Mouse (Mus musculus) mesoderm, embryonic 11.5 days (tissue): ENCODE results near the gene Ugt1a1.
"Not testable (repeated sequence)": the region's sequence is repeated elsewhere in the genome, so short reads cannot be mapped to it uniquely, and the experiment has no call there.

Source experiments
- DNase-seq: peaks from one replicate; pipeline ENCODE4 v3.0.0-alpha.2; 2012; ENCODE audit warnings: low read depth, low spot score

Gene Ugt1a1

DNA sequence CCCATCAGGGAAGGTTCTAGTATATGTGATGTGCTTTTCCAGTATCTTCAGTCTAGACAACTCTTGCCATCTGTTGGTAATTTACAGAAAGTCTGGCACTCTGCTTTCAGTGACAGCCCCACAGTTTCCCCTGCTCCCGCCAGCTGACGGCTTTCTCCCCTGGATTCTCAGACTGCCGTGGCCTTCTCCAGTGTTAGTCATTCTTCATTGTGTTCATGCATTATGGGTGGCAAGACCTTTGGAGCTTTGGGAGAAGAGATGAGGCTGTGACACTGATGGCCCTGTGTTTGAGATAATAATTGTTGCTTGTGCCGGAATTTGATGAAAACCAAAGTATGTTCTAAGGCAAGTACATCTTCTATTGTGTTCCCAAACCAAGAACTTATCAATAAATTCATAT lies 6.8 kb downstream of the Ugt1a1 start:
- DNase-seq, result no peak

- DNase-seq, result no peak
These were observed 7.3 kb downstream of the Ugt1a1 start for GRCm38 (mm10) chr1:88219054-88219453.

DNA sequence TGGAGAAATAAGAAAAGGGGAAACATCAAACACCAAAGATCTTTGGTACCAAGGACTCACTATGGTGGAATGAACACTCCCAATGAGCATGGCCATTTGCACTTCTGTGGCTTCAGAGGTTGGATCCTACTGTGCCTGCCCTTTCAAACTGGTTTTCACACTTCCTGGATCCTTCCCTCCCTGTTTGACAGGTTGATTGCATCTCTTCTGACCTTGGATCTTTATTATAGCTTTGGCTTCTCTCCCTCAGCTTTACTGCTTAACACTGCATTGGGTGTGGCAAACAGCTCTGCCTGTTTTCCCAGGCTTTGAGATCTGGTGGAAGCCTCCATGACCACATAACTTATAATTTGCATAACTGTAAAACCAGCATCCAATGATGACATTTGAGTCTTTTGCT lies 8.6 kb downstream of the Ugt1a1 start:
- DNase-seq, result no peak

GRCm38 (mm10) chr1:88222216-88222615 lies 10.5 kb downstream of the Ugt1a1 start:
- DNase-seq, result no peak

DNA sequence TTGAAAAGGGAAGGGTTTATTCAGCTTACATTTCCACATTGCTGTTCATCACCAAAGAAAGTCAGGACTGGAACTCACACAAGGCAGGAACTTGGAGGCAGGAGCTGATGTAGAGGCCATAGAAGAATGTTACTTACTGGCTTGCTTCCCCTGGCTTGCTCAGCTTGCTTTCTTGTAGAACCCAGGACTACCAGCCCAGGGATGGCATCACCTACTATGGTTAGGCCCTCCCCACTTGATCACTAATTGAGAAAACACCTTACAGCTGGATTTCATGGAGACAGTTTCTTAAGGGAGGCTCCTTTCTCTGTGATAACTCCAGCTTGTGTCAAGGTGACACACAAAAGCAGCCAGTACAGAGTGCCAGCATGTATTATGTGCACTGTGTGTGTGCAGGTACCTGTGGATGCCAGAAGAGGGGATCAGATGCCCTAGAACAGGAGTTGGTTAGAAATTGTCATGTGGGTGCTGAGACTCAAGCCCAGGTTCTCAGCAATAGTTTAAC lies 11.3 kb downstream of the Ugt1a1 start:
- DNase-seq, result not testable (repeated sequence)

GRCm38 (mm10) chr1:88223591-88223990 lies 11.8 kb downstream of the Ugt1a1 start:
- DNase-seq, result no peak

GRCm38 (mm10) chr1:88224029-88224776 lies 12.4 kb downstream of the Ugt1a1 start:
- no peak for DNase-seq

GRCm38 (mm10) chr1:88225301-88225700 lies 13.5 kb downstream of the Ugt1a1 start:
- DNase-seq, result not testable (repeated sequence)

DNA sequence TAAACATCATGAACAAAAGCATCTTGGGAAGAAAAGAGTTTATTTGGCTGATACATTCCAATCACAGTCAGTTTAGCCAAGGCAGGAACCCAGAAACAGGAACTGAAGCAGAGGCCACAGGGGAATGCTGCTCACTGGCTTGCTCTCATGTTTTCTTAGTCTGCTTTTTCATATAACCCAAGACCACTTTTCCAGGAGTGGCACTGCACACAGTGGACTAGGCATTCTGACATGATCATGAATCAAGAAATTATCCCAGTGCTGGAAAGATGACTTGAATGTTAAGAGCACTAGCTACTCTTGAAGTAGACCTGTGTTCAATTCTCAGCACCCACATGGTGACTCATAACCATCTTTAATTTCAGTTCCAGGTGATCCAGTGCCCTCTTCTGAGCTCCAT lies 14.0 kb downstream of the Ugt1a1 start:
- no peak for DNase-seq

DNA sequence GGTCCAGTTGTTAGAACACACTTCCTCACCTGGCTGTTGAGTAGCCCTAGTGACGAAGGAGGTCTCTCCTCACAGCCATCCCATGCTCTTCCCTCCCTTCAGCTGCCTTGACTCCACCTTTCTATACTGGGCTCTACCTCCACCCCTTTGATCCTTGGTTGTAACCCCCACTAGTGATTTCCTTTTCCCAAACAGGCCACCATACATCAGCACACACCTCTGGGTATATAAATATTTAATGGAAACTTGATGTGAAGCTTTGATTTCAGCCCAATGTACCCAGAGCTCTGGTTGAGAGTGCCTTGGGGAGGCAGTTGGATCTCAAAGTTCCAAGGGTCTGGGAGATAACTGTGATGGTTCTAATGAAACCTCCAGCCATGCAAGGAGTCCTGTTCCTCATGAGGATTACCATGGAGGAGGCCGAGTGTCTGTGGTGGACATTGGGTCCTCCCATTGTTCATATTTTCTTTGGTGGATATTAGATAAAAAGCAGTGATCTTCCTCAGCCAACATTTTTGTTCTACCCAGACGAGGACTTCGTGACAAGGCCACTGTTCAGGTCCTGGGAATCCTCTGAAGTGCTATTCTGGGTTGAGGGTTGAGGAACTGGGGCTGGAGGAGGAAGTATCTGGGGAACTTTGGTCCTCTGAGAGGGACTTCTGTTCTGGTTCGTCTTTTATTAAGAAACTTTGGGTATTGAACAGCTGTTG lies 15.1 kb downstream of the Ugt1a1 start, which contains the start of gene Mroh2a:
Gene Mroh2a, plus strand, starts transcription at position 317 of the 710 bp plus-strand sequence.
- DNase-seq, result no peak

- no peak for DNase-seq
These were observed 15.7 kb downstream of the Ugt1a1 start for GRCm38 (mm10) chr1:88227482-88227881.

GRCm38 (mm10) chr1:88228121-88228520 lies 16.4 kb downstream of the Ugt1a1 start:
- no peak for DNase-seq

DNA sequence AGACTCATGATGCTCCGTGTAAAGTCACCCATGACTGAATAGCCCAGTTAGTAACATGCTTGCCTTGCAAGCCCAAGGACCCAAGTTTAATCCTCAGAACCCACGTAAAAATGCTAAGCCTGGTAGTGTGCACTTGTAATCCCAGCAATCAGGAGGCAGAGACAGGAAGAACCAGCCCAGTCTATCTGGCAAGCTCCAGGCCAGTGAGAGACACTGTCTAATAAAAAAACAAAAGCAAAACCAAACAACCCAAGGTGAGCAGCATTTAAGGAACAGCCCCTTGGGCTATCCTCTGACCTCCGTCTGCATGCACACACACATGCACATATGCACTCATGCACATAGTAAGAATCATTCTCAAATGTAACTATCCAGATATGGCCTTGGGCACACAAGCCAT lies 17.8 kb downstream of the Ugt1a1 start:
- DNase-seq, result no peak

- no peak for DNase-seq
These were observed 18.2 kb downstream of the Ugt1a1 start for GRCm38 (mm10) chr1:88229986-88230385.

- no peak for DNase-seq
These were observed 18.7 kb downstream of the Ugt1a1 start for GRCm38 (mm10) chr1:88230421-88230820.

DNA sequence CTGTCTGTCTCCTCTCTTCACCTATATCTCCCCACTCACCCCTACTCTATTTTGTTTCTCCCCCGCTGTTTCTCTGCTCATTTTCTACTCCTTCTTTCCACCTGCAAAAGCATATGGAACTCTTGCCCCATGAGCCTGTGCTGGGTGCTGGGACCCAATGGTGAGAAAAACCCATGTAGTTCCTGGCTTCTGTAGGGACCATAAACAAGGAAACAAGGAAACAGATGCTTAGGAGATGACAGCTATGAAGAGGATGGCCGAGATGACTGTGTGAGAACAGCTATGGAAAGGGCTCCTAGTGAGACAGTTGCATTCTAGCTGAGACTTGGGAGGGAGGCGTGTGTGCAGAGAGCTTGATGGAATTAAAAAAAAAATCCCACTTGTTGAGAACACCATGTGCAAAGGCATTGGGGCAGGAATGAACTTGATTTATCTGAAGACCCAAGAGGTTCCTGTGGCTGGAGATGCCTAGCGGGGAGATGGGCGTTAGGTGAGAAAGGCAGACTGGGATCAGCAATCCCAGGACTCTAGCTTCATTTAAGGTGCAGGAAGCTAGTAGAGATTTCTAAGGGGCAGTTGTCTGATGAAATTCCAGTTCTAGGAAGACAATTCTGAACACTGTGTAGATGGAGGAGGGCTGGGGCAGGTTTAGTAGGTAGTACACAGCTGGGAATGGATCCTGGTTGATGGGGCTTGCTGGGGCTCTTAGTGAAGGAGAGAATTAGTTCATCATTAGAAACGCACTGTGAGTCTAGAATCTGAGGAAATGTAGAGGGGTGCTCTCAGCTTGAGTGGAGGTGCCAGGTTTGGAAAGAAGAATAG lies 19.4 kb downstream of the Ugt1a1 start:
- no peak for DNase-seq

GRCm38 (mm10) chr1:88231803-88232499 lies 20.2 kb downstream of the Ugt1a1 start:
- no peak for DNase-seq

GRCm38 (mm10) chr1:88232664-88233380 lies 21.1 kb downstream of the Ugt1a1 start:
- DNase-seq, result no peak

DNA sequence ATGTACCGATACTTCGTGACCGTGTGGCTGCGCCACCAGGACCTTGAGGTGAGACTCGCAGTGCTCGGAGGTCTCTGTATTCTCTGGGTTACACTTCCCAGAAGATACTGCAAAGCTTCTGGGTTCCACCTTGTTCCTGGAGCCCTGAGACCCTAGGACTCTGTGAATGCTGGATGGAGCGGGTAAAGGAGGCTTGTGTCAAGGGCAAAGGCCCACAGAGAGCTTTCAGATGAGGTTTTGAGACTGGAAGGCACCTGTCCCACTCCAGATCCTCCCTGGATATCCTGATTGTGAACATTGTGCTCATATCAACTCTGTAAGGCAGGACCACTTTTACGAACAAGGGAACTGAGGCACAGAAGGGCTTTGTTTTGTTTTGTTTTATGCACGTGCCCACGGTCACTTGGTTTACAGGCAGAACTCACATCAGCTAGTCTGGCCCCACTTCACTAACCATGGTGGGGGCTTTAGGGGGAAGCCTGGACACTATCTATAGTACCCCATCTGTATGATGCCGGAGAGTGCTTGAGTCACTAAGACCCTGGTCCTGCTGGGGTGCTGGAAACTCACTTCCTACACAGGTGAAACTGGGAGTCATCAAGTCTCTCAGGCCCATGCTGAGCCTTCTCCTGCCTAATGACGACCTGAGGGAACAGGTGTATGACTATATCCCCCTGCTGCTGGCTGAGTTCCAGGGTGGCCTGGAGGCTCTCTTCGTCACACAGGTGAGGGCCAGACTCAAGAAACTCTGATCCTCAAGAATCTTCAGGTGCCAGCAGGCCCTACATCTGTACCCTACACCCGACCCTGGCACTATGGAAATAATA lies 21.9 kb downstream of the Ugt1a1 start:
- no peak for DNase-seq

- no peak for DNase-seq
These were observed 22.5 kb downstream of the Ugt1a1 start for GRCm38 (mm10) chr1:88234248-88234610.
